Mouse (Mus musculus): ENCODE measurements around the gene Idi2.
"Not testable (repeated sequence)": the region's sequence is repeated elsewhere in the genome, so short reads cannot be mapped to it uniquely, and the experiment has no call there.

GRCm38 (mm10) chr13:8943828-8944227, 8.8 kb upstream of the Idi2 start:
- not testable (repeated sequence) for TF ChIP-seq EP300, CTCF (IDR thresholded peaks at IDR 0.05)

Measured in lung, postnatal 0 days (tissue).